Mouse (Mus musculus): ENCODE results near the gene Grin3b. TPM values are rescaled to one million over a fixed set of nuclear protein-coding genes. Genes with fewer than 3 reads are reported as not detected.

Grin3b gene
- polyA plus RNA-seq, 1 experiment: 0.30 TPM

- Histone ChIP-seq H3ac (ENCODE audit: control insufficient read depth, insufficient read length, low read depth) (peak overlapping the region; percentile 76), H3K36me3 (ENCODE audit: control insufficient read depth, insufficient read depth) (peaks cover 38% of the 10 kb centered on the region), H3K79me3 (ENCODE audit: low read depth) (peaks cover 34% of the 10 kb centered on the region), H3K79me2 (ENCODE audit: control insufficient read depth, insufficient read depth) (peaks cover 56% of the 10 kb centered on the region), H3K27me3 (ENCODE audit: control insufficient read depth, insufficient read depth, insufficient read length) (no peaks in the 10 kb centered on the region), H3K4me3 (ENCODE audit: insufficient read depth, poor library complexity, severe bottlenecking) (peak overlapping the region; percentile 94)
- TF ChIP-seq MAX (IDR thresholded peaks at IDR 0.05): no peak
- no peak for TF ChIP-seq CTCF (IDR thresholded peaks at IDR 0.05; ENCODE audit: control insufficient read depth, insufficient read depth, insufficient read length)
- no peak for TF ChIP-seq FOSL1 (IDR thresholded peaks at IDR 0.05; ENCODE audit: insufficient read depth, low read length, poor library complexity, severe bottlenecking)
Observed at GRCm38 (mm10) chr10:79989272-79989786, 18.8 kb downstream of the Grin3b start.

- TF ChIP-seq MYOD1 (IDR thresholded peaks at IDR 0.05; ENCODE audit: control insufficient read depth, insufficient read length, low read depth) (peak; percentile 43), MAX (IDR thresholded peaks at IDR 0.05) (peak; percentile 77), CEBPB (IDR thresholded peaks at IDR 0.05; ENCODE audit: low read depth) (no peak)
- Histone ChIP-seq H3K36me3 (ENCODE audit: control insufficient read depth, insufficient read depth) (peaks cover 43% of the 10 kb centered on the region), H3K79me2 (ENCODE audit: control insufficient read depth, insufficient read depth) (peaks cover 56% of the 10 kb centered on the region), H3ac (ENCODE audit: control insufficient read depth, insufficient read length, low read depth) (peak overlapping the region; percentile 76), H3K4me3 (ENCODE audit: insufficient read depth, poor library complexity, severe bottlenecking) (peak overlapping the region; percentile 94), H3K79me3 (ENCODE audit: low read depth) (peaks cover 34% of the 10 kb centered on the region), H3K27me3 (ENCODE audit: control insufficient read depth, insufficient read depth, insufficient read length) (no peaks in the 10 kb centered on the region)
Observed at GRCm38 (mm10) chr10:79989870-79990269, 19.4 kb downstream of the Grin3b start.

GRCm38 (mm10) chr10:79991099-79991498 is 20.6 kb downstream of the Grin3b start:
- Histone ChIP-seq H3K27me3 (ENCODE audit: control insufficient read depth, insufficient read depth, insufficient read length) (no peaks in the 10 kb centered on the region), H3ac (ENCODE audit: control insufficient read depth, insufficient read length, low read depth) (no peak overlapping the region), H3K79me3 (ENCODE audit: low read depth) (peaks cover 34% of the 10 kb centered on the region), H3K4me3 (ENCODE audit: insufficient read depth, poor library complexity, severe bottlenecking) (no peak overlapping the region), H3K79me2 (ENCODE audit: control insufficient read depth, insufficient read depth) (peaks cover 56% of the 10 kb centered on the region), H3K36me3 (ENCODE audit: control insufficient read depth, insufficient read depth) (peaks cover 54% of the 10 kb centered on the region)
- no peak for TF ChIP-seq MAX (IDR thresholded peaks at IDR 0.05)
- TF ChIP-seq CEBPB (IDR thresholded peaks at IDR 0.05; ENCODE audit: low read depth): no peak
- no peak for TF ChIP-seq CTCF (IDR thresholded peaks at IDR 0.05; ENCODE audit: control insufficient read depth, insufficient read depth, insufficient read length)
- TF ChIP-seq MYOG (IDR thresholded peaks at IDR 0.05; ENCODE audit: control insufficient read depth, extremely low read depth, insufficient read length): no peak
- TF ChIP-seq FOSL1 (IDR thresholded peaks at IDR 0.05; ENCODE audit: insufficient read depth, low read length, poor library complexity, severe bottlenecking): no peak
- TF ChIP-seq USF1 (IDR thresholded peaks at IDR 0.05; ENCODE audit: low read depth): no peak

- peaks cover 54% of the 10 kb centered on the region for H3K36me3 ChIP-seq (ENCODE audit: control insufficient read depth, insufficient read depth)
- TF ChIP-seq USF1 (IDR thresholded peaks at IDR 0.05; ENCODE audit: low read depth) (no peak), CTCF (IDR thresholded peaks at IDR 0.05; ENCODE audit: control insufficient read depth, insufficient read depth, insufficient read length) (no peak), FOSL1 (IDR thresholded peaks at IDR 0.05; ENCODE audit: insufficient read depth, low read length, poor library complexity, severe bottlenecking) (no peak), MYOD1 (IDR thresholded peaks at IDR 0.05; ENCODE audit: control insufficient read depth, insufficient read length, low read depth) (no peak), CEBPB (IDR thresholded peaks at IDR 0.05; ENCODE audit: low read depth) (no peak), MAX (IDR thresholded peaks at IDR 0.05) (no peak), MYOG (IDR thresholded peaks at IDR 0.05; ENCODE audit: control insufficient read depth, extremely low read depth, insufficient read length) (no peak)
- no peaks in the 10 kb centered on the region for H3K27me3 ChIP-seq (ENCODE audit: control insufficient read depth, insufficient read depth, insufficient read length)
- peaks cover 56% of the 10 kb centered on the region for H3K79me2 ChIP-seq (ENCODE audit: control insufficient read depth, insufficient read depth)
- H3ac ChIP-seq (ENCODE audit: control insufficient read depth, insufficient read length, low read depth): no peak overlapping the region
- H3K4me3 ChIP-seq (ENCODE audit: insufficient read depth, poor library complexity, severe bottlenecking): no peak overlapping the region
- H3K79me3 ChIP-seq (ENCODE audit: low read depth): peaks cover 34% of the 10 kb centered on the region
Observed at GRCm38 (mm10) chr10:79991548-79991947, 21.0 kb downstream of the Grin3b start.

- H3K4me3 ChIP-seq (ENCODE audit: insufficient read depth, poor library complexity, severe bottlenecking): no peak overlapping the region
- peaks cover 54% of the 10 kb centered on the region for H3K36me3 ChIP-seq (ENCODE audit: control insufficient read depth, insufficient read depth)
Observed at GRCm38 (mm10) chr10:79994397-79995115, 24.0 kb downstream of the Grin3b start.

GRCm38 (mm10) chr10:79995636-79996035 is 25.1 kb downstream of the Grin3b start:
- Histone ChIP-seq H3K4me3 (ENCODE audit: insufficient read depth, poor library complexity, severe bottlenecking) (no peak overlapping the region), H3K27me3 (ENCODE audit: control insufficient read depth, insufficient read depth, insufficient read length) (no peaks in the 10 kb centered on the region), H3K79me3 (ENCODE audit: low read depth) (peaks cover 17% of the 10 kb centered on the region), H3ac (ENCODE audit: control insufficient read depth, insufficient read length, low read depth) (no peak overlapping the region), H3K36me3 (ENCODE audit: control insufficient read depth, insufficient read depth) (peaks cover 53% of the 10 kb centered on the region), H3K79me2 (ENCODE audit: control insufficient read depth, insufficient read depth) (peaks cover 30% of the 10 kb centered on the region)
- TF ChIP-seq CEBPB (IDR thresholded peaks at IDR 0.05; ENCODE audit: low read depth) (no peak), CTCF (IDR thresholded peaks at IDR 0.05; ENCODE audit: control insufficient read depth, insufficient read depth, insufficient read length) (no peak), USF1 (IDR thresholded peaks at IDR 0.05; ENCODE audit: low read depth) (no peak), MYOG (IDR thresholded peaks at IDR 0.05; ENCODE audit: control insufficient read depth, extremely low read depth, insufficient read length) (no peak), FOSL1 (IDR thresholded peaks at IDR 0.05; ENCODE audit: insufficient read depth, low read length, poor library complexity, severe bottlenecking) (no peak), MAX (IDR thresholded peaks at IDR 0.05) (no peak), MYOD1 (IDR thresholded peaks at IDR 0.05; ENCODE audit: control insufficient read depth, insufficient read length, low read depth) (no peak)

More at GRCm38 (mm10) chr10:79994397-79995115, 24.0 kb downstream of the Grin3b start:
- Histone ChIP-seq H3K79me3 (ENCODE audit: low read depth) (peaks cover 24% of the 10 kb centered on the region), H3K27me3 (ENCODE audit: control insufficient read depth, insufficient read depth, insufficient read length) (no peaks in the 10 kb centered on the region), H3K79me2 (ENCODE audit: control insufficient read depth, insufficient read depth) (peaks cover 41% of the 10 kb centered on the region), H3ac (ENCODE audit: control insufficient read depth, insufficient read length, low read depth) (no peak overlapping the region)
- TF ChIP-seq MAX (IDR thresholded peaks at IDR 0.05) (no peak), FOSL1 (IDR thresholded peaks at IDR 0.05; ENCODE audit: insufficient read depth, low read length, poor library complexity, severe bottlenecking) (no peak), CTCF (IDR thresholded peaks at IDR 0.05; ENCODE audit: control insufficient read depth, insufficient read depth, insufficient read length) (no peak), MYOD1 (IDR thresholded peaks at IDR 0.05; ENCODE audit: control insufficient read depth, insufficient read length, low read depth) (no peak), USF1 (IDR thresholded peaks at IDR 0.05; ENCODE audit: low read depth) (no peak), MYOG (IDR thresholded peaks at IDR 0.05; ENCODE audit: control insufficient read depth, extremely low read depth, insufficient read length) (no peak), CEBPB (IDR thresholded peaks at IDR 0.05; ENCODE audit: low read depth) (no peak)
